Mouse (Mus musculus) thymus, adult 2 months (tissue): ENCODE data around the gene Def8.
"Not testable (repeated sequence)": the region's sequence is repeated elsewhere in the genome, so short reads cannot be mapped to it uniquely, and the experiment has no call there.

Experiments
- CTCF ChIP-seq: fragments of 200-500 bp; IDR thresholded peaks from 2 replicates; pipeline ENCODE4 v1.5.1; 2012; ENCODE audit warnings: mild to moderate bottlenecking, control low read depth, low read length, moderate library complexity, borderline replicate concordance; ENCODE audit not compliant: control insufficient read depth, poor library complexity, insufficient read depth; ENCODE audit errors: extremely low read depth
- POLR2A ChIP-seq: fragments of 200-500 bp; IDR thresholded peaks from 2 replicates; pipeline ENCODE4 v1.6.1; 2012; ENCODE audit warnings: mild to moderate bottlenecking, low read length, control low read depth, moderate library complexity; ENCODE audit not compliant: control insufficient read depth, poor library complexity, insufficient read depth; ENCODE audit errors: extremely low read depth

GRCm38 (mm10) chr8:123430936-123431335 is 7.6 kb downstream of the Def8 start:
- not testable (repeated sequence) for TF ChIP-seq CTCF, POLR2A
